Mouse (Mus musculus) MEL (cell line): ENCODE results near the gene Gm11011. TPM values are rescaled to one million over a fixed set of nuclear protein-coding genes. Genes with fewer than 3 reads are reported as not detected.

Experiments used
- DNase-seq: peaks from one replicate; pipeline ENCODE4 v3.0.0; 2011; ENCODE audit warnings: low read depth, low spot score
- H3K27ac ChIP-seq: 2 replicates; pipeline ENCODE4 v1.5.1; 2012; ENCODE audit warnings: low read depth, mild to moderate bottlenecking, control low read depth, low read length, moderate library complexity; ENCODE audit not compliant: control insufficient read depth
- H3K27me3 ChIP-seq, 2 experiments: fragments of 150-350 bp in 1 of 2; sonication (generic) in 1 of 2; 2 replicates each; pipeline ENCODE4 v1.6.1; 2012; ENCODE audit warnings: low read length in 2 of 2, mild to moderate bottlenecking in 2 of 2, improper control_type of control experiment in 1 of 2, moderate library complexity in 1 of 2; ENCODE audit not compliant: insufficient read depth in 2 of 2, control insufficient read depth in 1 of 2
- H3K36me3 ChIP-seq, 2 experiments: 2 replicates each; pipeline ENCODE4 v1.6.1; 2012 to 2014; ENCODE audit warnings: low read length in 2 of 2, improper control_type of control experiment in 1 of 2, inconsistent platforms in 1 of 2, mild to moderate bottlenecking in 1 of 2; ENCODE audit not compliant: insufficient read depth in 2 of 2, control insufficient read depth in 1 of 2
- H3K4me1 ChIP-seq, 2 experiments: fragments of 150-350 bp in 1 of 2; sonication (generic) in 1 of 2; 2 replicates each; pipeline ENCODE4 v1.6.1; 2012; ENCODE audit warnings: low read length in 2 of 2, improper control_type of control experiment in 1 of 2, mild to moderate bottlenecking in 1 of 2; ENCODE audit not compliant: insufficient read depth in 2 of 2, control insufficient read depth in 1 of 2
- H3K4me3 ChIP-seq, 2 experiments: fragments of 150-350 bp in 1 of 2; sonication (generic) in 1 of 2; 2 replicates each; pipeline ENCODE4 v1.5.1; 2012; ENCODE audit warnings: low read depth in 2 of 2, low read length in 2 of 2, mild to moderate bottlenecking in 2 of 2, moderate library complexity in 2 of 2, control low read depth in 1 of 2, improper control_type of control experiment in 1 of 2; ENCODE audit not compliant: control insufficient read depth in 1 of 2, insufficient read depth in 1 of 2
- H3K79me2 ChIP-seq: 2 replicates; pipeline ENCODE4 v1.6.1; 2012; ENCODE audit warnings: mild to moderate bottlenecking, low read length, moderate library complexity; ENCODE audit not compliant: control insufficient read depth, poor library complexity, insufficient read depth
- H3K9ac ChIP-seq: 2 replicates; pipeline ENCODE4 v1.6.1; 2012; ENCODE audit warnings: low read depth, mild to moderate bottlenecking, control low read depth, low read length, moderate library complexity; ENCODE audit not compliant: control insufficient read depth, poor library complexity, severe bottlenecking
- H3K9me3 ChIP-seq: fragments of 150-350 bp; sonication (generic); replicated peaks from 2 replicates; pipeline ENCODE4 v1.6.1; 2012; ENCODE audit warnings: mild to moderate bottlenecking, low read length, improper control_type of control experiment, moderate library complexity; ENCODE audit not compliant: insufficient read depth
- BHLHE40 ChIP-seq: IDR thresholded peaks from 2 replicates; pipeline ENCODE4 v1.6.1; 2012; ENCODE audit warnings: low read depth, mild to moderate bottlenecking, inconsistent platforms, low read length, improper control_type of control experiment, borderline replicate concordance
- CHD2 ChIP-seq: IDR thresholded peaks from 2 replicates; pipeline ENCODE4 v1.6.1; 2011; ENCODE audit warnings: low read length, improper control_type of control experiment
- ELF1 ChIP-seq: IDR thresholded peaks from 2 replicates; pipeline ENCODE4 v1.6.1; 2014; ENCODE audit warnings: low read depth, mild to moderate bottlenecking, inconsistent platforms, low read length, improper control_type of control experiment, moderate library complexity
- EP300 ChIP-seq, 2 experiments: IDR thresholded peaks; 2 replicates each; pipeline ENCODE4 v1.6.1; 2011; ENCODE audit warnings: improper control_type of control experiment in 2 of 2, low read length in 2 of 2, low read depth in 1 of 2, mild to moderate bottlenecking in 1 of 2
- GATA1 ChIP-seq: IDR thresholded peaks from 2 replicates; pipeline ENCODE4 v1.6.1; 2011; ENCODE audit warnings: low read depth, low read length, improper control_type of control experiment
- KAT2A ChIP-seq: conservative IDR thresholded peaks from 2 replicates; pipeline ENCODE4 v1.6.1; 2012; ENCODE audit warnings: low read depth, low read length, improper control_type of control experiment, inconsistent platforms
- MAX ChIP-seq: IDR thresholded peaks from 2 replicates; pipeline ENCODE4 v1.6.1; 2011; ENCODE audit warnings: low read length, improper control_type of control experiment
- MAZ ChIP-seq: IDR thresholded peaks from 2 replicates; pipeline ENCODE4 v1.6.1; 2012; ENCODE audit warnings: low read depth, mild to moderate bottlenecking, inconsistent platforms, low read length, improper control_type of control experiment
- RAD21 ChIP-seq: IDR thresholded peaks from 2 replicates; pipeline ENCODE4 v1.6.1; 2011; ENCODE audit warnings: mild to moderate bottlenecking, low read depth, low read length, improper control_type of control experiment
- SIN3A ChIP-seq: IDR thresholded peaks from 2 replicates; pipeline ENCODE4 v1.6.1; 2012; ENCODE audit warnings: low read length, improper control_type of control experiment, inconsistent platforms
- SMC3 ChIP-seq: IDR thresholded peaks from 2 replicates; pipeline ENCODE4 v1.6.1; 2011; ENCODE audit warnings: low read depth, low read length, improper control_type of control experiment
- TAL1 ChIP-seq: IDR thresholded peaks from 2 replicates; pipeline ENCODE4 v1.6.1; 2012; ENCODE audit warnings: mild to moderate bottlenecking, inconsistent platforms, low read length, moderate library complexity, mixed read lengths
- UBTF ChIP-seq: IDR thresholded peaks from 2 replicates; pipeline ENCODE4 v1.6.1; 2012; ENCODE audit warnings: low read depth, mild to moderate bottlenecking, inconsistent platforms, low read length, improper control_type of control experiment, moderate library complexity, borderline replicate concordance; ENCODE audit not compliant: insufficient read depth
- USF1 ChIP-seq: IDR thresholded peaks from 2 replicates; pipeline ENCODE4 v1.6.1; 2014; ENCODE audit warnings: low read depth, mild to moderate bottlenecking, inconsistent platforms, low read length, improper control_type of control experiment, moderate library complexity
- USF2 ChIP-seq, 2 experiments: IDR thresholded peaks; 2 replicates each; pipeline ENCODE4 v1.6.1; 2011 to 2012; ENCODE audit warnings: improper control_type of control experiment in 2 of 2, low read length in 2 of 2, borderline replicate concordance in 1 of 2, inconsistent platforms in 1 of 2, low read depth in 1 of 2, mild to moderate bottlenecking in 1 of 2; ENCODE audit not compliant: insufficient read depth in 1 of 2
- ZC3H11A ChIP-seq: IDR thresholded peaks from 2 replicates; pipeline ENCODE4 v1.6.1; 2012; ENCODE audit warnings: low read depth, mild to moderate bottlenecking, inconsistent platforms, low read length, improper control_type of control experiment
- ZMIZ1 ChIP-seq: IDR thresholded peaks from 2 replicates; pipeline ENCODE4 v1.6.1; 2012; ENCODE audit warnings: low read depth, mild to moderate bottlenecking, inconsistent platforms, low read length, improper control_type of control experiment, moderate library complexity
- polyA plus RNA-seq, 2 experiments: library from polyadenylated mRNA; stranded (reverse) in 1 of 2; unstranded in 1 of 2; fragments of >175 nt in 1 of 2; fragments of >200 nt in 1 of 2; gene quantifications; 2 replicates each; pipeline versions ENCODE4 v1.2.1 to v1.2.4; 2012; ENCODE audit warnings: low replicate concordance in 2 of 2, low read depth in 1 of 2; ENCODE audit not compliant: insufficient read length in 2 of 2, insufficient read depth in 1 of 2, missing spikeins in 1 of 2
- total RNA-seq: library from RNA; depleted of rRNA; stranded (reverse); fragments of 300-350 nt; gene quantifications from 2 replicates; pipeline ENCODE4 v1.2.3, GENCODE M21; 2012

The Gm11011 gene
- total and polyA plus RNA-seq, 3 experiments: not detected

DNA sequence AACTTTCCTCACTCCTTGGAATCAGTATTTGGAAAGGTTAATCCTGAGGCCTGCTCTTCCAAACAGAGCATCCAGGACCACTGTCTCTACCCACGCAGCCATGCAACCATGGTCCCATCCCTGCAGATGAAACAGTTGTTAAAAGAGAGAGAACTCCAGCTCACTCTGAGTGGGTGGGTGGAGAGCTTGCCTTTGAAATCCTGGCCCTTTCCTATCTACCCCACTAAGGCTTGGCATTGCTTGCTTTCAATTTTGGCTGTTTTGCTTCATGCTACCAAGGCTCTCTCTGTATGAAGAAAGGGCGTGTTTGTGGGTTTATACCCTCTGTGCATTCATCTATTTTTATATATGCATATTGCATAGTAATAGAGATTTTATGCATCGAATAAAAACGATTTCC, 12.0 kb upstream of the Gm11011 start:
- no peaks in the 10 kb centered on the region for H3K9me3 ChIP-seq
- DNase-seq: no peak

DNA sequence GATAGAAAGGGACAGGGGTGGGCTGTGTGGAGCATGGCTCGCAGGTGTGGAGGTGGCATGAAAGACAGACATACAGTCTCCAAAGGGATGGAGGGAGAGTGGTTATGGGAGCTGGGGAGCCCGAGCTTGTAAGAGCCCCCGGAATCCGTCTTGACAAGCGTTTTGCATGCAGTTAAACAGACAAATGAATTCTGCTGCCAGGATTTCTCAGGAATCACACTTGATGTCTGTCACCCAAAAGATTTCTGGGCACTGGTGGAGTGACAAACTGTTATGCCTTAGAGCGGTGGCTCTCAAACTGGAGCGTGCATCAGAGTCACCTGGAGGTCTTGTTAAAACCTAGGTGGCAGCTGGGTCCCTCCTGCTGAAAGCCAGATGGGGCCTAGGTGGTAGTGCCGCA, 10.4 kb upstream of the Gm11011 start:
- Histone ChIP-seq H3K4me3 (no peak overlapping the region), H3K79me2 (no peaks in the 10 kb centered on the region), H3K27ac (no peak overlapping the region), H3K9me3 (no peaks in the 10 kb centered on the region), H3K36me3 (no peaks in the 10 kb centered on the region)
- TF ChIP-seq ELF1 (no peak), KAT2A (no peak), BHLHE40 (no peak), USF1 (no peak), TAL1 (no peak), ZC3H11A (no peak), SIN3A (no peak)
- TF ChIP-seq, all 39 proteins: peak for 0
- DNase-seq: no peak
- Histone ChIP-seq H3K4me1 (no peaks in the 10 kb centered on the region), H3K27me3 (no peaks in the 10 kb centered on the region), H3K9ac (no peak overlapping the region)

More for the DNA sequence above, 12.0 kb upstream of the Gm11011 start:
- Histone ChIP-seq H3K36me3 (no peaks in the 10 kb centered on the region), H3K9ac (no peak overlapping the region), H3K27me3 (no peaks in the 10 kb centered on the region), H3K27ac (no peak overlapping the region), H3K4me1 (no peaks in the 10 kb centered on the region), H3K79me2 (no peaks in the 10 kb centered on the region), H3K4me3 (no peak overlapping the region)
- no peak for TF ChIP-seq MAZ
- no peak for TF ChIP-seq ELF1
- no peak for TF ChIP-seq ZMIZ1
- TF ChIP-seq EP300 (IDR thresholded peaks at IDR 0.05; ENCODE audit: low read depth in 1 of 2, low read length in 2 of 2): no peak
- no peak for TF ChIP-seq USF1
- no peak for TF ChIP-seq UBTF
- TF ChIP-seq MAX: no peak
- no peak for TF ChIP-seq CHD2
- TF ChIP-seq SIN3A: no peak
- TF ChIP-seq USF2 (IDR thresholded peaks at IDR 0.05; ENCODE audit: borderline replicate concordance in 1 of 2, insufficient read depth in 1 of 2, low read depth in 1 of 2, low read length in 2 of 2): no peak
- TF ChIP-seq SMC3: no peak
- TF ChIP-seq RAD21: no peak
- no peak for TF ChIP-seq GATA1
